Mouse (Mus musculus) heart, embryonic 15.5 days (tissue): ENCODE data around the gene Pten. TPM values are rescaled to one million over a fixed set of nuclear protein-coding genes. Genes with fewer than 3 reads are reported as not detected.
A peak's percentile ranks its signal among the peaks of the same experiment; 100 is the strongest.

ENCODE experiments used
- ATAC-seq: fragments of 200-750 bp; cut with Nextera tagmentation; replicated peaks from 2 replicates; pipeline ENCODE4 v1.8.0; 2017; ENCODE audit warnings: low read depth, moderate TSS enrichment; ENCODE audit not compliant: insufficient number of reproducible peaks, insufficient read depth, low FRiP score
- H3K27ac ChIP-seq: fragments of 300-500 bp; sonication (generic); 2 replicates; pipeline ENCODE4 v1.5.1; 2015; ENCODE audit warnings: mild to moderate bottlenecking, inconsistent platforms
- H3K27me3 ChIP-seq: fragments of 300-500 bp; sonication (generic); 2 replicates; pipeline ENCODE4 v1.6.1; 2015; ENCODE audit warnings: inconsistent platforms
- H3K36me3 ChIP-seq: fragments of 300-500 bp; sonication (generic); 2 replicates; pipeline ENCODE4 v1.6.1; 2015; ENCODE audit warnings: mild to moderate bottlenecking, inconsistent platforms
- H3K4me1 ChIP-seq: fragments of 300-500 bp; sonication (generic); replicated peaks from 2 replicates; pipeline ENCODE4 v1.6.1; 2015; ENCODE audit warnings: inconsistent platforms
- H3K4me2 ChIP-seq: fragments of 300-500 bp; sonication (generic); 2 replicates; pipeline ENCODE4 v1.6.1; 2015; ENCODE audit warnings: inconsistent platforms, mild to moderate bottlenecking, moderate library complexity
- H3K4me3 ChIP-seq: fragments of 300-500 bp; sonication (generic); 2 replicates; pipeline ENCODE4 v1.5.1; 2015; ENCODE audit warnings: mild to moderate bottlenecking, inconsistent platforms
- H3K9ac ChIP-seq: fragments of 300-500 bp; sonication (generic); 2 replicates; pipeline ENCODE4 v1.6.1; 2015; ENCODE audit warnings: mild to moderate bottlenecking, inconsistent platforms
- H3K9me3 ChIP-seq: fragments of 300-500 bp; sonication (generic); replicated peaks from 2 replicates; pipeline ENCODE4 v1.6.1; 2016; ENCODE audit warnings: inconsistent platforms
- WGBS: fragments of 180-500 bp; shearing (Covaris S2); methylation state at CpG from one replicate; pipeline ENCODE4 v1.1.7; 2015; ENCODE audit warnings: mixed read lengths; 5-methylcytosine and 5-hydroxymethylcytosine counted together
- polyA plus RNA-seq: library from polyadenylated mRNA; unstranded; fragments of >200 nt; fragmentation: Nextera tagmentation; extraction: Ambion mirVana; gene quantifications from 2 replicates; pipeline ENCODE4 v1.2.1, GENCODE M21; 2015

The Pten gene
- polyA plus RNA-seq, 1 experiment from 2014 or later = 4.9 TPM

GRCm38 (mm10) chr19:32755104-32755791 lies 2.0 kb upstream of the Pten start:
- Histone ChIP-seq H3K36me3 (no peaks in the 10 kb centered on the region), H3K4me1 (peaks cover 22% of the 10 kb centered on the region), H3K27ac (peak overlapping the region; percentile 97), H3K27me3 (peaks cover 9% of the 10 kb centered on the region), H3K9me3 (no peaks in the 10 kb centered on the region), H3K9ac (peak overlapping the region; percentile 69), H3K4me3 (peak overlapping the region; percentile 99), H3K4me2 (peak overlapping the region; percentile 94)
- no peak for ATAC-seq
- 8% methylated on average over 12 of the region's 12 CpGs for WGBS

GRCm38 (mm10) chr19:32755792-32756635 lies 1.3 kb upstream of the Pten start:
- Histone ChIP-seq H3K4me3 (peak overlapping the region; percentile 99), H3K27ac (peak overlapping the region; percentile 97), H3K9me3 (no peaks in the 10 kb centered on the region), H3K36me3 (no peaks in the 10 kb centered on the region), H3K27me3 (peaks cover 9% of the 10 kb centered on the region), H3K9ac (peak overlapping the region; percentile 69), H3K4me1 (peaks cover 27% of the 10 kb centered on the region), H3K4me2 (peak overlapping the region; percentile 94)
- ATAC-seq = peak; percentile 77
- under 1% methylated on average over 53 of the region's 53 CpGs for WGBS

- Histone ChIP-seq H3K4me3 (peak overlapping the region; percentile 99), H3K4me2 (peak overlapping the region; percentile 94), H3K9ac (peak overlapping the region; percentile 69), H3K9me3 (no peaks in the 10 kb centered on the region), H3K4me1 (peaks cover 30% of the 10 kb centered on the region), H3K27me3 (peaks cover 9% of the 10 kb centered on the region), H3K27ac (peak overlapping the region; percentile 97), H3K36me3 (no peaks in the 10 kb centered on the region)
- ATAC-seq = peak; percentile 12
- 0% methylated on average over 14 of the region's 14 CpGs for WGBS
These were observed 729 bp upstream of the Pten start for GRCm38 (mm10) chr19:32756636-32756899.

- WGBS = under 1% methylated on average over 55 of the region's 69 CpGs
- Histone ChIP-seq H3K4me3 (peak overlapping the region; percentile 99), H3K27me3 (peaks cover 9% of the 10 kb centered on the region), H3K36me3 (no peaks in the 10 kb centered on the region), H3K9me3 (no peaks in the 10 kb centered on the region), H3K9ac (peak overlapping the region; percentile 100), H3K4me1 (peaks cover 32% of the 10 kb centered on the region), H3K27ac (peak overlapping the region; percentile 100), H3K4me2 (peak overlapping the region; percentile 94)
- peak; percentile 11; the same call in 1 of the 2 replicates for ATAC-seq
These were observed 815 bp downstream of the Pten start for GRCm38 (mm10) chr19:32757831-32758792.

GRCm38 (mm10) chr19:32758793-32759161 lies 1.5 kb downstream of the Pten start:
- Histone ChIP-seq H3K9ac (peak overlapping the region; percentile 100), H3K4me3 (peak overlapping the region; percentile 99), H3K27me3 (peaks cover 5% of the 10 kb centered on the region), H3K9me3 (no peaks in the 10 kb centered on the region), H3K4me1 (peaks cover 32% of the 10 kb centered on the region), H3K27ac (peak overlapping the region; percentile 100), H3K4me2 (peak overlapping the region; percentile 94), H3K36me3 (no peaks in the 10 kb centered on the region)
- 1% methylated on average over 11 of the region's 11 CpGs for WGBS
- no peak for ATAC-seq

GRCm38 (mm10) chr19:32759357-32760024 lies 2.2 kb downstream of the Pten start:
- H3K27ac ChIP-seq = no peak overlapping the region
- H3K4me2 ChIP-seq = peak overlapping the region; percentile 94
- WGBS = 3% methylated on average over 8 of the region's 8 CpGs
- H3K27me3 ChIP-seq = peaks cover 3% of the 10 kb centered on the region; the same call in 1 of the 2 replicates
- no peaks in the 10 kb centered on the region for H3K9me3 ChIP-seq
- peak overlapping the region; percentile 100 for H3K9ac ChIP-seq
- peaks cover 33% of the 10 kb centered on the region for H3K4me1 ChIP-seq
- peak overlapping the region; percentile 99 for H3K4me3 ChIP-seq
- no peak for ATAC-seq
- H3K36me3 ChIP-seq = no peaks in the 10 kb centered on the region

- 34% methylated on average over 6 of the region's 6 CpGs for whole genome bisulfite sequencing
- H3K9ac ChIP-seq = no peak overlapping the region
- H3K9me3 ChIP-seq = no peaks in the 10 kb centered on the region
These were observed 3.2 kb downstream of the Pten start for GRCm38 (mm10) chr19:32760499-32760898.

GRCm38 (mm10) chr19:32761162-32761561 lies 3.9 kb downstream of the Pten start:
- ATAC-seq = no peak
- no peak overlapping the region for H3K9ac ChIP-seq
- H3K4me3 ChIP-seq = no peak overlapping the region
- H3K36me3 ChIP-seq = no peaks in the 10 kb centered on the region
- WGBS = 68% methylated on average over 4 of the region's 4 CpGs
- H3K4me2 ChIP-seq = peak overlapping the region; percentile 33; the same call in 1 of the 2 replicates
- peaks cover 25% of the 10 kb centered on the region for H3K4me1 ChIP-seq
- no peaks in the 10 kb centered on the region for H3K9me3 ChIP-seq
- H3K27me3 ChIP-seq = no peaks in the 10 kb centered on the region
- no peak overlapping the region for H3K27ac ChIP-seq

More at GRCm38 (mm10) chr19:32760499-32760898, 3.2 kb downstream of the Pten start:
- Histone ChIP-seq H3K4me2 (peak overlapping the region; percentile 94), H3K4me3 (peak overlapping the region; percentile 25), H3K27me3 (no peaks in the 10 kb centered on the region), H3K4me1 (peaks cover 27% of the 10 kb centered on the region), H3K36me3 (no peaks in the 10 kb centered on the region), H3K27ac (no peak overlapping the region)
- ATAC-seq = no peak

GRCm38 (mm10) chr19:32762493-32762892 lies 5.2 kb downstream of the Pten start:
- WGBS = 60% methylated on average over 4 of the region's 4 CpGs
- Histone ChIP-seq H3K4me2 (no peak overlapping the region), H3K27me3 (no peaks in the 10 kb centered on the region), H3K36me3 (no peaks in the 10 kb centered on the region), H3K9ac (no peak overlapping the region), H3K27ac (no peak overlapping the region), H3K9me3 (no peaks in the 10 kb centered on the region), H3K4me3 (no peak overlapping the region), H3K4me1 (peaks cover 25% of the 10 kb centered on the region)
- no peak for ATAC-seq

GRCm38 (mm10) chr19:32778411-32778810 lies 21.1 kb downstream of the Pten start:
- ATAC-seq = no peak
- H3K4me1 ChIP-seq = peaks cover 8% of the 10 kb centered on the region
- WGBS = 34% methylated on average over 2 of the region's 2 CpGs
- no peaks in the 10 kb centered on the region for H3K9me3 ChIP-seq
- H3K4me2 ChIP-seq = no peak overlapping the region
- H3K27me3 ChIP-seq = no peaks in the 10 kb centered on the region
- no peak overlapping the region for H3K27ac ChIP-seq
- H3K4me3 ChIP-seq = no peak overlapping the region
- H3K9ac ChIP-seq = no peak overlapping the region
- no peaks in the 10 kb centered on the region for H3K36me3 ChIP-seq
